Mouse (Mus musculus) kidney, postnatal 0 days (tissue): ENCODE results near the gene Bbx. TPM values are rescaled to one million over a fixed set of nuclear protein-coding genes. Genes with fewer than 3 reads are reported as not detected.

ENCODE experiments used
- ATAC-seq: fragments of 200-750 bp; cut with Nextera tagmentation; replicated peaks from 2 replicates; pipeline ENCODE4 v1.8.0; 2017; ENCODE audit warnings: low read depth, moderate number of reproducible peaks, moderate TSS enrichment, moderate library complexity; ENCODE audit not compliant: low FRiP score
- DNase-seq: peaks from one replicate; pipeline ENCODE4 v3.0.0-alpha.2; 2016; ENCODE audit warnings: low spot score
- H3K27ac ChIP-seq: fragments of 300-500 bp; sonication (generic); 2 replicates; pipeline ENCODE4 v1.5.1; 2014; ENCODE audit warnings: mild to moderate bottlenecking
- H3K27me3 ChIP-seq: fragments of 300-500 bp; sonication (generic); 2 replicates; pipeline ENCODE4 v1.6.1; 2014; ENCODE audit warnings: low read length, mixed read lengths; ENCODE audit not compliant: insufficient read depth
- H3K36me3 ChIP-seq: fragments of 300-500 bp; sonication (generic); 2 replicates; pipeline ENCODE4 v1.6.1; 2014; ENCODE audit warnings: low read length, mixed read lengths; ENCODE audit not compliant: insufficient read depth
- H3K4me1 ChIP-seq: fragments of 300-500 bp; sonication (generic); replicated peaks from 2 replicates; pipeline ENCODE4 v1.6.1; 2014; ENCODE audit warnings: antibody characterized with exemption, low read length, mixed read lengths; ENCODE audit not compliant: insufficient read depth
- H3K4me2 ChIP-seq: fragments of 300-500 bp; sonication (generic); 2 replicates; pipeline ENCODE4 v1.6.1; 2014; ENCODE audit warnings: mild to moderate bottlenecking, low read length, moderate library complexity, mixed read lengths
- H3K4me3 ChIP-seq: fragments of 300-500 bp; sonication (generic); replicated peaks from 2 replicates; pipeline ENCODE4 v1.5.1; 2014; ENCODE audit warnings: low read depth, low read length
- H3K9ac ChIP-seq: fragments of 300-500 bp; sonication (generic); 2 replicates; pipeline ENCODE4 v1.6.1; 2014; ENCODE audit warnings: low read depth, low read length
- H3K9me3 ChIP-seq: fragments of 300-500 bp; sonication (generic); replicated peaks from 2 replicates; pipeline ENCODE4 v1.6.1; 2016; ENCODE audit warnings: low read length, inconsistent platforms, mixed read lengths
- CTCF ChIP-seq: IDR thresholded peaks from 2 replicates; pipeline ENCODE4 v1.5.1; 2016; ENCODE audit warnings: antibody characterized with exemption, low read depth, mild to moderate bottlenecking, moderate library complexity
- WGBS: fragments of 180-500 bp; shearing (Covaris S2); extraction: QIAGEN DNeasy Blood & Tissue Kit; methylation state at CpG from one replicate; pipeline ENCODE4 v1.1.7; 2014; 5-methylcytosine and 5-hydroxymethylcytosine counted together
- polyA plus RNA-seq: library from polyadenylated mRNA; unstranded; fragments of >200 nt; fragmentation: Nextera tagmentation; extraction: Ambion mirVana; gene quantifications from 2 replicates; pipeline ENCODE4 v1.2.1, GENCODE M21; 2015

The Bbx gene
- polyA plus RNA-seq, 1 experiment from 2014 or later = 25.5 TPM

GRCm38 (mm10) chr16:50309411-50310042, 122.7 kb downstream of the Bbx start:
- Histone ChIP-seq H3K4me2 (no peak overlapping the region), H3K4me3 (no peak overlapping the region), H3K9me3 (no peaks in the 10 kb centered on the region), H3K27me3 (no peaks in the 10 kb centered on the region), H3K36me3 (no peaks in the 10 kb centered on the region), H3K27ac (no peak overlapping the region), H3K9ac (no peak overlapping the region), H3K4me1 (no peaks in the 10 kb centered on the region)
- DNase-seq (peak; percentile 58), ATAC-seq (no peak)
- no peak for TF ChIP-seq CTCF
- WGBS = 61% methylated on average over 9 of the region's 9 CpGs

DNA sequence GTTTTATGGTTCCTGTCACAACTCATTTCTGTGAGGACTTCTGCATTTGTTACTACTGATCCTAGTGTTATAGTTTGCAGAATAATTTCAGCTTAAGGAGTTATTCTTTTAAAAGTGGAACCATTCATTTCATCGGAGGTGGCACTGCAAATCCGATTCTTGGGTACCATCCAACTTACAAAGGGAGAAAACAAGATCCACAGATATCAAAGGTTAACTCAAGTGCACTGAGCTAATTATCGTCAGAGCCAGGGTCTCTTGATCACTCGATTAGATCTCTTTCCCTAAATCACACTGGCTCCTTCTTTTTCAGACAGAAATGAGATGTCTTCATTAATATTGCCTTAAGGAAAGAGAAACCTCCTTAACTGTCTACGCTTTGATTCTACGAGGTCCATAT, 123.9 kb downstream of the Bbx start:
- no peaks in the 10 kb centered on the region for H3K27me3 ChIP-seq
- H3K36me3 ChIP-seq = no peaks in the 10 kb centered on the region
- no peaks in the 10 kb centered on the region for H3K4me1 ChIP-seq
- H3K9ac ChIP-seq = no peak overlapping the region
- H3K4me3 ChIP-seq = no peak overlapping the region
- H3K9me3 ChIP-seq = no peaks in the 10 kb centered on the region
- DNase-seq (no peak), ATAC-seq (no peak)
- no peak for TF ChIP-seq CTCF
- 68% methylated on average over 6 of the region's 6 CpGs for WGBS
- no peak overlapping the region for H3K27ac ChIP-seq
- H3K4me2 ChIP-seq = no peak overlapping the region

- DNase-seq (no peak), ATAC-seq (no peak)
- no peaks in the 10 kb centered on the region for H3K4me1 ChIP-seq
Measured at GRCm38 (mm10) chr16:50307231-50307630, 125.0 kb downstream of the Bbx start.

DNA sequence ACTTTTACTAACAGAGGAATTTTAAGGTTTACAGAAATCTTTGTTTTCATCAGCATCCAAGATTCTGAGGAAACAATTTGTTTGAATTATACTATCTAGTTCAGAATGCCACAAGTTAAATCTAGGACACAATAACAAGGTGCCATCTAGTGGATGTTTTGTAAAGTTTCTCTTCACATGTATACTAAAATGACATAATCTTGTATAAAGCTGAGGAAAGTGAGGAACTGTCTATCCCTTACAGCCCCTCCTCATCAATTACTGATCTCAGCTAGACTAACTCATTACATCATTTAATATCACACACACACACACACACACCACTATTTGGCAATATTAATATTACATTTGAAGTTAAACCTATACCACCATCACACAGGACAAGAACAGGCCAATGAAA, 125.5 kb downstream of the Bbx start:
- no peak overlapping the region for H3K4me2 ChIP-seq
- peak; percentile 74 for TF ChIP-seq CTCF
- no peak overlapping the region for H3K4me3 ChIP-seq
- DNase-seq (peak; percentile 85), ATAC-seq (no peak)
- no peaks in the 10 kb centered on the region for H3K4me1 ChIP-seq
- H3K27me3 ChIP-seq = no peaks in the 10 kb centered on the region
- no peaks in the 10 kb centered on the region for H3K36me3 ChIP-seq
- no peak overlapping the region for H3K9ac ChIP-seq
- no peaks in the 10 kb centered on the region for H3K9me3 ChIP-seq
- no peak overlapping the region for H3K27ac ChIP-seq

More at GRCm38 (mm10) chr16:50307231-50307630, 125.0 kb downstream of the Bbx start:
- Histone ChIP-seq H3K4me3 (no peak overlapping the region), H3K9ac (no peak overlapping the region), H3K36me3 (no peaks in the 10 kb centered on the region), H3K27me3 (no peaks in the 10 kb centered on the region), H3K4me2 (no peak overlapping the region), H3K27ac (no peak overlapping the region), H3K9me3 (no peaks in the 10 kb centered on the region)
- no peak for TF ChIP-seq CTCF
- 78% methylated on average over 4 of the region's 4 CpGs for WGBS

- 73% methylated on average over 6 of the region's 6 CpGs for WGBS
- TF ChIP-seq CTCF = no peak
- no peak for ATAC-seq
- Histone ChIP-seq H3K4me3 (no peak overlapping the region), H3K9me3 (no peaks in the 10 kb centered on the region), H3K27ac (no peak overlapping the region), H3K27me3 (no peaks in the 10 kb centered on the region), H3K36me3 (no peaks in the 10 kb centered on the region), H3K4me1 (no peaks in the 10 kb centered on the region), H3K9ac (no peak overlapping the region), H3K4me2 (no peak overlapping the region)
- DNase-seq = no peak
Measured at GRCm38 (mm10) chr16:50305156-50305555, 127.0 kb downstream of the Bbx start.

GRCm38 (mm10) chr16:50302566-50302965, 129.6 kb downstream of the Bbx start:
- no peaks in the 10 kb centered on the region for H3K4me1 ChIP-seq
- no peak for DNase-seq
- no peak overlapping the region for H3K27ac ChIP-seq
- H3K36me3 ChIP-seq = no peaks in the 10 kb centered on the region
- H3K4me2 ChIP-seq = no peak overlapping the region
- H3K4me3 ChIP-seq = no peak overlapping the region
- no peaks in the 10 kb centered on the region for H3K27me3 ChIP-seq
- TF ChIP-seq CTCF = no peak
- H3K9me3 ChIP-seq = no peaks in the 10 kb centered on the region
- no peak overlapping the region for H3K9ac ChIP-seq
- 95% methylated on average over 1 of the region's 1 CpGs for WGBS
- ATAC-seq = no peak
